10 mouse cellular contexts compared by ENCODE assay signal in the genomic region with DNA sequence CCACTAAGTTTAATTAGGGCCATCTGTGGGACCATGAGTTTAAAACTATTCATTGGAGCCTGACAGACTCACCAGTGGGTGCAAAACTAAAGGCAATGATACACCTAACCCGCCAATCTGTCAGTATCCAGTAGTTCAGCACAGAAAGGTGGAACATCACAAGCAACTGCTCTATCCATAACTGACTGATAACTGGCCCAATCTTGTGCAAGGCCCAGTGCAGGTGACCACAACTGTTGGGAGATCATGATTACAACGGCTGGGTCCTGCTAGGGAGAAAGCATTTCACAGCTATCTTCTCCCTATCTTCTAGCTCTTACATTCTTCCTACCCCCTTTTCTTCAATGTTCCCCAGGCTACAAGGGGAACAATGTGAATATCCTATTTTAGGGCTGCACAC.
"Had no signal": no experiment of that assay in that cellular context is flagged by ENCODE, and none has a peak within 500 bp of the region (broad histone marks: within the 10 kb centered on the region; RNA-seq: fewer than 3 reads in every experiment).

No protein-coding gene starts in this region.

- H3K4me2 ChIP-seq: kidney, embryonic 15.5 days; midbrain, embryonic 13.5 days had no signal

- H3K27me3 ChIP-seq: kidney, embryonic 15.5 days; midbrain, embryonic 13.5 days had no signal

- ATAC-seq: intestine, embryonic 16.5 days; lung, postnatal 0 days; midbrain, embryonic 13.5 days had no signal

- H3K27ac ChIP-seq: kidney, embryonic 15.5 days; limb, embryonic 10.5 days; midbrain, embryonic 13.5 days had no signal

- H3K36me3 ChIP-seq: kidney, embryonic 15.5 days; limb, embryonic 10.5 days; midbrain, embryonic 13.5 days had no signal

- H3K4me1 ChIP-seq: kidney, embryonic 15.5 days; limb, embryonic 10.5 days; midbrain, embryonic 13.5 days had no signal

- DNase-seq: kidney, adult 2 months; kidney, postnatal 14 days; lung, adult 2 months; thymus, adult 18-20 months; thymus, postnatal 14 days had no signal

- H3K9me3 ChIP-seq: kidney, embryonic 15.5 days; limb, embryonic 10.5 days; midbrain, embryonic 13.5 days had no signal

- H3K9ac ChIP-seq: kidney, embryonic 15.5 days; midbrain, embryonic 13.5 days had no signal

- H3K4me3 ChIP-seq: kidney, embryonic 15.5 days; limb, embryonic 10.5 days; midbrain, embryonic 13.5 days had no signal
